Mouse (Mus musculus) spleen, adult 2 months (tissue): ENCODE data around the gene Fads1.

Experiments
- CTCF ChIP-seq: fragments of 200-500 bp; IDR thresholded peaks from 2 replicates; pipeline ENCODE4 v1.5.1; 2011; ENCODE audit warnings: mild to moderate bottlenecking, inconsistent platforms; ENCODE audit not compliant: insufficient read depth, insufficient read length, insufficient replicate concordance; ENCODE audit errors: extremely low read depth
- POLR2A ChIP-seq: fragments of 200-500 bp; IDR thresholded peaks from 2 replicates; pipeline ENCODE4 v1.6.1; 2011; ENCODE audit warnings: low read depth, low read length, inconsistent platforms

GRCm38 (mm10) chr19:10197130-10197529 lies 14.4 kb downstream of the Fads1 start:
- TF ChIP-seq CTCF (no peak), POLR2A (no peak)
